Mouse (Mus musculus): ENCODE measurements around the gene Lexm. TPM values are rescaled to one million over a fixed set of nuclear protein-coding genes. Genes with fewer than 3 reads are reported as not detected.

Gene Lexm
- polyA plus RNA-seq, 1 experiment, result 0.08 TPM

- Histone ChIP-seq H3K27ac (ENCODE audit: insufficient read depth, low read length) (no peak overlapping the region), H3K4me3 (ENCODE audit: insufficient read depth, low read length) (no peak overlapping the region), H3K4me1 (ENCODE audit: control insufficient read depth, insufficient read depth, low read length) (no peaks in the 10 kb centered on the region)
- TF ChIP-seq POLR2A (IDR thresholded peaks at IDR 0.05; ENCODE audit: extremely low read depth, insufficient read depth, low read length), result no peak
These were observed 23.4 kb downstream of the Lexm start for GRCm38 (mm10) chr4:106593636-106594035.

GRCm38 (mm10) chr4:106590871-106591270, 26.2 kb downstream of the Lexm start:
- no peak for TF ChIP-seq CTCF (IDR thresholded peaks at IDR 0.05; ENCODE audit: extremely low read depth, insufficient read depth, low read length)
- TF ChIP-seq POLR2A (IDR thresholded peaks at IDR 0.05; ENCODE audit: extremely low read depth, insufficient read depth, low read length), result no peak
- no peak overlapping the region for H3K4me3 ChIP-seq (ENCODE audit: insufficient read depth, low read length)
- H3K27ac ChIP-seq (ENCODE audit: insufficient read depth, low read length), result no peak overlapping the region
- H3K4me1 ChIP-seq (ENCODE audit: control insufficient read depth, insufficient read depth, low read length), result no peaks in the 10 kb centered on the region

- Histone ChIP-seq H3K4me3 (ENCODE audit: insufficient read depth, low read length) (no peak overlapping the region), H3K27ac (ENCODE audit: insufficient read depth, low read length) (no peak overlapping the region), H3K4me1 (ENCODE audit: control insufficient read depth, insufficient read depth, low read length) (no peaks in the 10 kb centered on the region)
- TF ChIP-seq POLR2A (IDR thresholded peaks at IDR 0.05; ENCODE audit: extremely low read depth, insufficient read depth, low read length) (no peak), CTCF (IDR thresholded peaks at IDR 0.05; ENCODE audit: extremely low read depth, insufficient read depth, low read length) (no peak)
These were observed 26.9 kb downstream of the Lexm start for GRCm38 (mm10) chr4:106590142-106590541.

GRCm38 (mm10) chr4:106587075-106587474, 30.0 kb downstream of the Lexm start:
- Histone ChIP-seq H3K27ac (ENCODE audit: insufficient read depth, low read length) (no peak overlapping the region), H3K4me1 (ENCODE audit: control insufficient read depth, insufficient read depth, low read length) (no peaks in the 10 kb centered on the region), H3K4me3 (ENCODE audit: insufficient read depth, low read length) (no peak overlapping the region)
- TF ChIP-seq CTCF (IDR thresholded peaks at IDR 0.05; ENCODE audit: extremely low read depth, insufficient read depth, low read length), result no peak
- no peak for TF ChIP-seq POLR2A (IDR thresholded peaks at IDR 0.05; ENCODE audit: extremely low read depth, insufficient read depth, low read length)

- Histone ChIP-seq H3K4me3 (ENCODE audit: insufficient read depth, low read length) (no peak overlapping the region), H3K27ac (ENCODE audit: insufficient read depth, low read length) (no peak overlapping the region), H3K4me1 (ENCODE audit: control insufficient read depth, insufficient read depth, low read length) (peaks cover 4% of the 10 kb centered on the region; the same call in 1 of the 2 replicates)
- TF ChIP-seq CTCF (IDR thresholded peaks at IDR 0.05; ENCODE audit: extremely low read depth, insufficient read depth, low read length) (no peak), POLR2A (IDR thresholded peaks at IDR 0.05; ENCODE audit: extremely low read depth, insufficient read depth, low read length) (no peak)
These were observed 32.4 kb downstream of the Lexm start for GRCm38 (mm10) chr4:106584665-106585064.

- peaks cover 5% of the 10 kb centered on the region; the same call in 1 of the 2 replicates for H3K4me1 ChIP-seq (ENCODE audit: control insufficient read depth, insufficient read depth, low read length)
- no peak overlapping the region for H3K27ac ChIP-seq (ENCODE audit: insufficient read depth, low read length)
- no peak overlapping the region for H3K4me3 ChIP-seq (ENCODE audit: insufficient read depth, low read length)
- TF ChIP-seq CTCF (IDR thresholded peaks at IDR 0.05; ENCODE audit: extremely low read depth, insufficient read depth, low read length) (no peak), POLR2A (IDR thresholded peaks at IDR 0.05; ENCODE audit: extremely low read depth, insufficient read depth, low read length) (no peak)
These were observed 34.5 kb downstream of the Lexm start for GRCm38 (mm10) chr4:106582428-106583153.

GRCm38 (mm10) chr4:106581865-106582204, 35.2 kb downstream of the Lexm start:
- Histone ChIP-seq H3K4me1 (ENCODE audit: control insufficient read depth, insufficient read depth, low read length) (peaks cover 5% of the 10 kb centered on the region; the same call in 1 of the 2 replicates), H3K27ac (ENCODE audit: insufficient read depth, low read length) (0 out of 2 replicates have a peak overlapping the region, but pooled peaks have one; percentile 1), H3K4me3 (ENCODE audit: insufficient read depth, low read length) (no peak overlapping the region)
- TF ChIP-seq POLR2A (IDR thresholded peaks at IDR 0.05; ENCODE audit: extremely low read depth, insufficient read depth, low read length) (no peak), CTCF (IDR thresholded peaks at IDR 0.05; ENCODE audit: extremely low read depth, insufficient read depth, low read length) (no peak)

GRCm38 (mm10) chr4:106581176-106581864, 35.7 kb downstream of the Lexm start:
- H3K4me1 ChIP-seq (ENCODE audit: control insufficient read depth, insufficient read depth, low read length), result peaks cover 5% of the 10 kb centered on the region; the same call in 1 of the 2 replicates
- TF ChIP-seq POLR2A (IDR thresholded peaks at IDR 0.05; ENCODE audit: extremely low read depth, insufficient read depth, low read length) (no peak), CTCF (IDR thresholded peaks at IDR 0.05; ENCODE audit: extremely low read depth, insufficient read depth, low read length) (no peak)
- H3K4me3 ChIP-seq (ENCODE audit: insufficient read depth, low read length), result no peak overlapping the region
- peak overlapping the region; percentile 1; the same call in 1 of the 2 replicates for H3K27ac ChIP-seq (ENCODE audit: insufficient read depth, low read length)

- TF ChIP-seq POLR2A (IDR thresholded peaks at IDR 0.05; ENCODE audit: extremely low read depth, insufficient read depth, low read length), result no peak
- TF ChIP-seq CTCF (IDR thresholded peaks at IDR 0.05; ENCODE audit: extremely low read depth, insufficient read depth, low read length), result no peak
These were observed 39.5 kb downstream of the Lexm start for GRCm38 (mm10) chr4:106577511-106577910.

GRCm38 (mm10) chr4:106575022-106575421, 42.0 kb downstream of the Lexm start:
- H3K27ac ChIP-seq (ENCODE audit: insufficient read depth, low read length), result no peak overlapping the region
- 0 out of 2 replicates have a peak, but pooled peaks cover 3% of the 10 kb centered on the region for H3K4me1 ChIP-seq (ENCODE audit: control insufficient read depth, insufficient read depth, low read length)
- no peak for TF ChIP-seq CTCF (IDR thresholded peaks at IDR 0.05; ENCODE audit: extremely low read depth, insufficient read depth, low read length)
- TF ChIP-seq POLR2A (IDR thresholded peaks at IDR 0.05; ENCODE audit: extremely low read depth, insufficient read depth, low read length), result no peak
- H3K4me3 ChIP-seq (ENCODE audit: insufficient read depth, low read length), result no peak overlapping the region

More at GRCm38 (mm10) chr4:106577511-106577910, 39.5 kb downstream of the Lexm start:
- Histone ChIP-seq H3K4me1 (ENCODE audit: control insufficient read depth, insufficient read depth, low read length) (peaks cover 5% of the 10 kb centered on the region; the same call in 1 of the 2 replicates), H3K4me3 (ENCODE audit: insufficient read depth, low read length) (no peak overlapping the region), H3K27ac (ENCODE audit: insufficient read depth, low read length) (no peak overlapping the region)
